Mouse (Mus musculus): ENCODE measurements around the gene Ampd1. TPM values are rescaled to one million over a fixed set of nuclear protein-coding genes. Genes with fewer than 3 reads are reported as not detected.
A peak's percentile ranks its signal among the peaks of the same experiment; 100 is the strongest.

The Ampd1 gene
- polyA plus RNA-seq, 1 experiment from 2014 or later = not detected

DNA sequence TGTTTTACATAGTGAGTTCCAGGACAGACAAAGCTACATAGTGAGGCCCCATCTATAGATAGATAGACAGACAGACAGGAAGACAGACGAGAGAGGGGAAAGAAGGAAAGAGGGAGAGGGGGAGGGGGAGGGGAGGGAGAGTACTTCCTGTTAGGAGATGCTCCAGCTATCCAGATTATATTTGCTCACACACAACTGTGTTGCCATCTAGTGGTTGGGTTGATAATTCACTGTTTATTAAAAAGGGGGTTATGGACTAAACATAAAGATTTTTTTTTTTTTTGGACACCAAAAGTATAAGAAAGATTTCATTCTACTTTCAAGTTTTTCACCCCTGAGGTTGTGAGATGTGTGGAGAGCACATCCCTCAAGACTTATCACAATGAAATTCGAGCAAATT lies 26.9 kb downstream of the Ampd1 start:
- H3K4me3 ChIP-seq (ENCODE audit: low read length) = no peak overlapping the region
- peaks cover 8% of the 10 kb centered on the region for H3K4me1 ChIP-seq (ENCODE audit: control insufficient read depth, insufficient read depth, low read depth, low read length)
- H3K9ac ChIP-seq (ENCODE audit: low read depth, low read length) = no peak overlapping the region
- H3K27me3 ChIP-seq (replicated peaks; ENCODE audit: control insufficient read depth, insufficient read depth, low read length) = peaks cover 9% of the 10 kb centered on the region
- no peaks in the 10 kb centered on the region for H3K36me3 ChIP-seq (ENCODE audit: control insufficient read depth, insufficient read depth, low read length)
- H3K27ac ChIP-seq (ENCODE audit: low read depth, low read length) = no peak overlapping the region
- WGBS = 66% methylated on average over 2 of the region's 2 CpGs
- no peaks in the 10 kb centered on the region for H3K9me3 ChIP-seq (ENCODE audit: control insufficient read depth, low read length)
- ATAC-seq = no peak
- H3K4me2 ChIP-seq (ENCODE audit: low read length) = no peak overlapping the region

DNA sequence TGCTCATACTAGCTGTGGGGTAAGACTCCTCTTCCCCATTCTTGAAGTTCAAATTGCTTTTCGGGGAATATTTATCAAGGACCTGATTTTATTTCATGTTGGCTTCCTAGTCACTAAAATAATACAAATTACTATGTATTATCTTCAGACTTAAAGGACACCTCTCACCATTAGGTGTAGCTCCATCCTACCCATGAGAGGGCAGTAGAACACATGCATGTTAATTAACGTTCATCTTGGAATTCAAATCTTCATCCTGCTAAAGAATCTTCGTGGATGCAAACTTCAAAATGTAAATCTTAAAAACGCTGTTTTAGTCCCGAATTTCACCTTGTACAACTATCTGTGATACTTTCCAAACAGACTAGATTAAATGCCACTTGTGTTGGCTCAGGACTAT lies 27.4 kb downstream of the Ampd1 start:
- 69% methylated on average over 5 of the region's 5 CpGs for WGBS
- peaks cover 8% of the 10 kb centered on the region for H3K4me1 ChIP-seq (ENCODE audit: control insufficient read depth, insufficient read depth, low read depth, low read length)
- no peaks in the 10 kb centered on the region for H3K9me3 ChIP-seq (ENCODE audit: control insufficient read depth, low read length)
- no peak overlapping the region for H3K4me2 ChIP-seq (ENCODE audit: low read length)
- H3K27me3 ChIP-seq (replicated peaks; ENCODE audit: control insufficient read depth, insufficient read depth, low read length) = peaks cover 9% of the 10 kb centered on the region
- H3K9ac ChIP-seq (ENCODE audit: low read depth, low read length) = no peak overlapping the region
- H3K36me3 ChIP-seq (ENCODE audit: control insufficient read depth, insufficient read depth, low read length) = no peaks in the 10 kb centered on the region
- ATAC-seq = no peak
- H3K27ac ChIP-seq (ENCODE audit: low read depth, low read length) = no peak overlapping the region
- no peak overlapping the region for H3K4me3 ChIP-seq (ENCODE audit: low read length)

DNA sequence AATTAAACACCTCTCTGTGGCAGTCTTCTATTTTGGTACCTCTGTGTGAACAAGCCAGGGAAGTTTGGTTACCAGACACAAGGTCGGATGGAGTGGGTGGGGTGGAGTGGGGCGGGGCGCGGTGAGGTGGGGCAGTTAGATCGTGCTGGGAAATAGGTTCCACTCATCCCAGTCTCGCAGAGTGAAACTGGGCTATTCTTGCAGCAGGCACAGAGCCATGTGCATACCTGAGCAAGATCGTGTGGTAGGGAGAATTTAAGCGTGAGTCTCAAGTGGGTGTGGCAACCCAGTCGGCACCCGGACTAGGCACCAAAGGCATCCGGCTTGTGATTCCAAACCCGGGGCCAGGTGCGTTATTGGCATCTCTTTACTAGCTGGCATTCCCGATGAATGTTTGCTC lies 28.1 kb downstream of the Ampd1 start:
- Histone ChIP-seq H3K9ac (ENCODE audit: low read depth, low read length) (peak overlapping the region; percentile 70), H3K9me3 (ENCODE audit: control insufficient read depth, low read length) (no peaks in the 10 kb centered on the region), H3K4me2 (ENCODE audit: low read length) (peak overlapping the region; percentile 89), H3K36me3 (ENCODE audit: control insufficient read depth, insufficient read depth, low read length) (no peaks in the 10 kb centered on the region), H3K4me3 (ENCODE audit: low read length) (peak overlapping the region; percentile 62), H3K4me1 (ENCODE audit: control insufficient read depth, insufficient read depth, low read depth, low read length) (peaks cover 8% of the 10 kb centered on the region), H3K27ac (ENCODE audit: low read depth, low read length) (no peak overlapping the region), H3K27me3 (replicated peaks; ENCODE audit: control insufficient read depth, insufficient read depth, low read length) (peaks cover 9% of the 10 kb centered on the region)
- 3% methylated on average over 14 of the region's 14 CpGs for WGBS
- peak; percentile 52; the same call in 1 of the 2 replicates for ATAC-seq

DNA sequence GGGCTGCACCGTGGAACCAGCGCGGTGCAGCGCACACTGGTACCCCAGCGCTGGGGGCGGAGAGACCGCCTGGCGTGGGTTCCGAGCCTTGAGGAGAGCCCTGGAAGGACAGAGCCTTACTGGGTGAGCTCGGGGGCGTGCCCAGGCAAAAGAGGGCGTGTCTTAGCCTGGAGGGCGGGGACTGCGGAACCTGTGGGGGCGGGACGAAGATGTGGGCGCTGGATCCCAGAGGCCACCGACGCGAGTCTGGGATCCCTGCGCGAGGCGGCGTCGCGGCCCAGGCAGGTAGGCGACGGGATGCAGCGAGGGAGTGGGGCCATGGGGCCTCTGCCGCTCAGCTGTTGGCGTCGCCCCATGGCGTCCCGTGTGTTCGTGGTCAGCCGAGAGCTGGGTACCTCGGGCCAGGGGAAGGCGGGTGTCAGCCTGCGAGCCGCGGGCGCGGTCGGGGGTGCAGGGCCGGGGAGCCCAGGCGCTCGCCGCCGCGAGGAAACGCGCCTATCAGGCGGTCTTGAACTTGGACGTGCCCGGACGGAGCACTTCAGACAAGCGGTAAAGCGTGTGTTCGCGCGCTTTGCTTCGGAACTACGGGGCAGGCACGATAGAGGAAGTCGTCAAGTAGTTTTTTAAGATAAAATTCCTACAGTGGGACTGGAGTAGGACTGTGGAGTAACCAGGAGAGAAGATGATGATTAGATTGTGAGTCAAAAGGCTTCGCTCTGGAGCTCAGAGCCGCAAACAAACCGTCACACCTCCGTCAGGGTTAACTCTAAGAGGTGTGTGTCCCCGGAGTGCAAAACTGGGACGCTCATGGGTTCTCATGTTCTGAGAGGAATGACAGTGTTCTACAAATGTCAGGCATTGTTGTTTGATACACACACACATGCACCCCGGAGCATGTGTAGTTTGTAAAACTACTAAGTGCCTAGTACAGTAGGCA lies 28.9 kb downstream of the Ampd1 start, which contains the start of gene Dennd2c:
Gene Dennd2c (plus strand): TSS at position 151 of the 937 bp plus-strand sequence.
- H3K4me2 ChIP-seq (ENCODE audit: low read length) = peak within 1 kb of the TSS; percentile 89
- H3K27me3 ChIP-seq (replicated peaks; ENCODE audit: control insufficient read depth, insufficient read depth, low read length) = peaks cover 9% of the 10 kb centered on the region
- no peaks in the 10 kb centered on the region for H3K36me3 ChIP-seq (ENCODE audit: control insufficient read depth, insufficient read depth, low read length)
- H3K27ac ChIP-seq (ENCODE audit: low read depth, low read length) = no peak within 1 kb of the TSS
- H3K4me1 ChIP-seq (ENCODE audit: control insufficient read depth, insufficient read depth, low read depth, low read length) = peaks cover 8% of the 10 kb centered on the region
- H3K9ac ChIP-seq (ENCODE audit: low read depth, low read length) = peak within 1 kb of the TSS; percentile 70
- no peaks in the 10 kb centered on the region for H3K9me3 ChIP-seq (ENCODE audit: control insufficient read depth, low read length)
- peak within 1 kb of the TSS; percentile 62 for H3K4me3 ChIP-seq (ENCODE audit: low read length)
- 2% methylated on average over 59 of the region's 72 CpGs for WGBS
- ATAC-seq = peak; percentile 97

DNA sequence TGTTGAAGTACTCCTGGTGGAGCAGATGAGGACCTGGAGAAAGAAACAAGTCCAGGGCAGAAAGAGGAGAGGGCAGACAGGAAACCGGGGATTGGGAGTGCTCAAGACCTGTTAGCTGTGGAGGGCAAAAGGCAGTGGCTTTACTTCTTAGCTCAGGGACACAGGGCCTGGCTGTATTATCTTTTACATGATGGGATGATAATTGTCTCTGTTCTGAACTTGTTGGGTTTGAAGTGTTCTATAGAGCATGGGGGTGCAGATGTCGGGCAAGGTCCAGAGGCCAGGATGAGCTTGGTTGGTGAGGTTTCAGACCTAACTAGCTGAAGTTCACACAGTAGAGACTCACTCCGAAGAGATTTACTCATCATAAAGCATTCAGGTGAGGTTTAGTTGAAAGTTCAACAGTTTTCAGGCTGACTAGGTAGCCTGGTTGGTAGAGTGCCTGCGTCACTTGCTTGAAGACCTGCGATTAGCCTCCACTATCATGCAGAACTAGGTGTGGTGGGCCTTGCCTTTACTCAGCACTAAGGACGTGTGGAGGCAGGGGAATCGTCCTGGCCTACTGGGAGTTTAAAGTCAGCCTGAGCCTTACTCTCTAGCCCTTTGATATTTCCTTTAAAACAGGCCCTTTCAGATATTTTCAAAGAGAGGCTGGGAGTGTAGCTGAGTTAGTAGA lies 33.9 kb downstream of the Ampd1 start:
- Histone ChIP-seq H3K9ac (ENCODE audit: low read depth, low read length) (no peak overlapping the region), H3K4me3 (ENCODE audit: low read length) (no peak overlapping the region), H3K4me2 (ENCODE audit: low read length) (no peak overlapping the region), H3K27me3 (replicated peaks; ENCODE audit: control insufficient read depth, insufficient read depth, low read length) (peaks cover 9% of the 10 kb centered on the region), H3K27ac (ENCODE audit: low read depth, low read length) (no peak overlapping the region), H3K36me3 (ENCODE audit: control insufficient read depth, insufficient read depth, low read length) (no peaks in the 10 kb centered on the region), H3K9me3 (ENCODE audit: control insufficient read depth, low read length) (no peaks in the 10 kb centered on the region), H3K4me1 (ENCODE audit: control insufficient read depth, insufficient read depth, low read depth, low read length) (peaks cover 4% of the 10 kb centered on the region; the same call in 1 of the 2 replicates)
- ATAC-seq = no peak
- WGBS = 89% methylated on average over 7 of the region's 7 CpGs

DNA sequence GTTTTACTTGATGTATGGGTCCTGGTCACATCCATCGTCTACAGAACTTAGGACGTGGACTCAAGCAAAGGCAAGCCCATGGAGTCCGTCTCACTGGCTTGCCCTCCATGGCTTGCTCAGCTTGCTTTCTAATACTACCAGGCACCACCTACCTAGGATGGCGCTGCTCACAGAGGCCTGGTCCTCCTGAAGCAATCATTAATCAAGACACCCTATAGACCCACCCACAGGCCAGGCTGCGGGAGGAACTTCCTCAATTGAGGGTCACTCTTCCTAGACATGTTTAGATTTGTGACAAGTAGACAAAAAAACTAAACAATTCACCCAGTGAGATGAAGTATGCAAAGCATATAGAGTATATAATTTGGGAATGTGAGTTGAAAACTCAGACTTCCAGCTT lies 38.4 kb downstream of the Ampd1 start:
- 85% methylated on average over 5 of the region's 5 CpGs for WGBS
- ATAC-seq = no peak

DNA sequence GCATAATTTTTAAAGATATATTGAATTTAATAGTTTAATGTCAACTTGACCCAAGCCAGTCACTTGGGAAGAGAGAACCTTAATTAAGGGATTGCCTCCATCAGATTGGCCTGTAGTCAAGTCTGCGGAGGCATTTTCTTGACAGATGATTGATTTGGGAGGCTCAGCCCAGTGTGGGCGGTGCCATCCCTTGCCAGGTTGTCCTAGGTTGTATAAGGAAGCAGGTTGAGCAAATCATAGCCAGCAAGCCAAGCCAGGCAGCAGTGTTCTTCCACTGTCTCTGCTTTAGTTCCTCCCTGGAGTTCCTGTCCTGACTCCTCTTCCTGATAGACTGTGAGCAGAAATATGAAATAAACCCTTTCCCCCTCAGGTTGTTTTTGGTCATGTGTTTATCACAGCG lies 49.8 kb downstream of the Ampd1 start:
- H3K9ac ChIP-seq (ENCODE audit: low read depth, low read length) = no peak overlapping the region
- ATAC-seq = no peak
- no peaks in the 10 kb centered on the region for H3K36me3 ChIP-seq (ENCODE audit: control insufficient read depth, insufficient read depth, low read length)
- no peaks in the 10 kb centered on the region for H3K9me3 ChIP-seq (ENCODE audit: control insufficient read depth, low read length)
- no peaks in the 10 kb centered on the region for H3K27me3 ChIP-seq (replicated peaks; ENCODE audit: control insufficient read depth, insufficient read depth, low read length)
- 90% methylated on average over 3 of the region's 3 CpGs for WGBS
- no peaks in the 10 kb centered on the region for H3K4me1 ChIP-seq (ENCODE audit: control insufficient read depth, insufficient read depth, low read depth, low read length)
- H3K4me2 ChIP-seq (ENCODE audit: low read length) = no peak overlapping the region
- no peak overlapping the region for H3K27ac ChIP-seq (ENCODE audit: low read depth, low read length)
- no peak overlapping the region for H3K4me3 ChIP-seq (ENCODE audit: low read length)

More for the DNA sequence above, 38.4 kb downstream of the Ampd1 start:
- Histone ChIP-seq H3K4me2 (ENCODE audit: low read length) (no peak overlapping the region), H3K9ac (ENCODE audit: low read depth, low read length) (no peak overlapping the region), H3K4me1 (ENCODE audit: control insufficient read depth, insufficient read depth, low read depth, low read length) (no peaks in the 10 kb centered on the region), H3K27ac (ENCODE audit: low read depth, low read length) (no peak overlapping the region), H3K36me3 (ENCODE audit: control insufficient read depth, insufficient read depth, low read length) (no peaks in the 10 kb centered on the region), H3K27me3 (replicated peaks; ENCODE audit: control insufficient read depth, insufficient read depth, low read length) (no peaks in the 10 kb centered on the region), H3K9me3 (ENCODE audit: control insufficient read depth, low read length) (no peaks in the 10 kb centered on the region), H3K4me3 (ENCODE audit: low read length) (no peak overlapping the region)

DNA sequence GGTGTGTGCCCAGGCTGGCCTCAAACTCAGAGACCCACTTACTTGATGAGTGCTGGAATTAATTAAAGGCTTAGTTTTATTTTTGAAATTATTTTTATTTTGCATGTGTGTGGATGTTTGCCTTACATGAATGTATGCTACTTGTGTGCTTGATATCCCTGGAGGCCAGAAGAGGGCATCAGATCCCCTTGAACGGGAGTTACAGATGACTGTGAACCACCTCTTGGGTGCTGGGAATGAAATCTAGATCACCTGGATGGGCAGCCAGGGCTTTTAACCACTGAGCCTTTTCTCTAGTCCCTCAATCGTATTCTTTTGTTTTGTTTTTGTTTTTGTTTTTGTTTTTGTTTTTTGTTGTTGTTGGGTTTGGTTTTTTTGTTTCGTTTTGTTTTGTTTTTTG lies 52.3 kb downstream of the Ampd1 start:
- 95% methylated on average over 3 of the region's 3 CpGs for WGBS
- Histone ChIP-seq H3K36me3 (ENCODE audit: control insufficient read depth, insufficient read depth, low read length) (no peaks in the 10 kb centered on the region), H3K4me1 (ENCODE audit: control insufficient read depth, insufficient read depth, low read depth, low read length) (no peaks in the 10 kb centered on the region), H3K27me3 (replicated peaks; ENCODE audit: control insufficient read depth, insufficient read depth, low read length) (no peaks in the 10 kb centered on the region), H3K9ac (ENCODE audit: low read depth, low read length) (no peak overlapping the region), H3K4me3 (ENCODE audit: low read length) (no peak overlapping the region), H3K4me2 (ENCODE audit: low read length) (no peak overlapping the region), H3K27ac (ENCODE audit: low read depth, low read length) (no peak overlapping the region), H3K9me3 (ENCODE audit: control insufficient read depth, low read length) (no peaks in the 10 kb centered on the region)
- ATAC-seq = no peak

DNA sequence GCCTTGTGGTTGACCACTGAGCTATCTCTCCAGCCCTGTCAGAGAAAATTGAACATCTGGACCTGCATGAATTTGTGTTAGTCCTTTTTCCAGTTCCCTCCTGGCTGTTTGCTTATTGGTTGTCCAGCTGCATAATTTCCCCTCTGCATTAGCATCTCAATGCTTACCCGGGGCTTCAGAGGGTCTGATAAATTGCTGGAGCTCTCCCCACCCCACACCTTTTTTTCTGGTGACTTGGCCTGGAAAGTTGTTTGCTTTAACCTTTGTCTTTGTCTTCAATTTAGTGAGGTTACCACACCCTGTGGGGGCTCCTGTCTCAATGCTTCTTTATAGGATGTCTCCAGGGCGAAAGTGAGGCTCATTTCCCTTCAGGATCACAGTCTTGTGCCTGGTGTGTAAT lies 53.4 kb downstream of the Ampd1 start:
- no peak overlapping the region for H3K4me3 ChIP-seq (ENCODE audit: low read length)
- H3K4me2 ChIP-seq (ENCODE audit: low read length) = no peak overlapping the region
- no peak for ATAC-seq
- H3K27me3 ChIP-seq (replicated peaks; ENCODE audit: control insufficient read depth, insufficient read depth, low read length) = no peaks in the 10 kb centered on the region
- H3K9me3 ChIP-seq (ENCODE audit: control insufficient read depth, low read length) = no peaks in the 10 kb centered on the region
- 22% methylated on average over 2 of the region's 2 CpGs for WGBS
- H3K27ac ChIP-seq (ENCODE audit: low read depth, low read length) = no peak overlapping the region
- no peak overlapping the region for H3K9ac ChIP-seq (ENCODE audit: low read depth, low read length)
- H3K4me1 ChIP-seq (ENCODE audit: control insufficient read depth, insufficient read depth, low read depth, low read length) = no peaks in the 10 kb centered on the region
- H3K36me3 ChIP-seq (ENCODE audit: control insufficient read depth, insufficient read depth, low read length) = no peaks in the 10 kb centered on the region

Measured in hindbrain, embryonic 16.5 days (tissue).